ENCODE assay signal across 10 mouse cellular contexts in genomic region chr10:80758651-80759050, GRCm38 (mm10). TPM values are rescaled to one million over a fixed set of nuclear protein-coding genes. Genes with fewer than 3 reads are reported as not detected.
DNase-seq lines count a peak whose midpoint lies in the region; ATAC-seq lines count a peak whose summit lies in the region.
"Had no signal": no experiment of that assay in that cellular context is flagged by ENCODE, and none has a peak within 500 bp of the region (broad histone marks: within the 10 kb centered on the region; RNA-seq: fewer than 3 reads in every experiment).

No protein-coding gene starts in this region.

- H3K4me1 ChIP-seq in heart, embryonic 16.5 days (ENCODE audit: control insufficient read depth, insufficient read depth, low read length): peaks cover 68% of the 10 kb centered on the region

- no peak for ATAC-seq in CD4-positive, CD25-positive, alpha-beta regulatory T cell, adult 4 months
- no peak for ATAC-seq in heart, embryonic 16.5 days (replicated peaks; ENCODE audit: extremely low read depth, insufficient read depth, low FRiP score)
- ATAC-seq in inflammation-experienced regulatory T-cells, adult 6 months: no peak

- H3K9me3 ChIP-seq in heart, embryonic 16.5 days (replicated peaks; ENCODE audit: control insufficient read depth, low read length): no peaks in the 10 kb centered on the region
- H3K9me3 ChIP-seq: hindbrain, embryonic 12.5 days had no signal

- DNase-seq in CD4-positive, CD25-positive, alpha-beta regulatory T cell, adult 2 months (ENCODE audit: low read depth, low spot score): peak; percentile 36
- DNase-seq in heart, postnatal 36 days: no peak
- DNase-seq in CD4-positive helper T cell, adult 2 months (ENCODE audit: low read depth, low spot score): peak; percentile 28
- DNase-seq in induced T-regulatory cell, adult 2 months (ENCODE audit: low read depth): peak; percentile 45
- DNase-seq in spleen, adult 12 weeks (ENCODE audit: low spot score): no peak

- peak overlapping the region; percentile 71 for H3K27ac ChIP-seq in heart, embryonic 16.5 days (ENCODE audit: low read length)
- H3K27ac ChIP-seq: hindbrain, embryonic 12.5 days had no signal

- H3K36me3 ChIP-seq in heart, embryonic 16.5 days (ENCODE audit: control insufficient read depth, insufficient read depth): no peaks in the 10 kb centered on the region
- H3K36me3 ChIP-seq: hindbrain, embryonic 12.5 days had no signal

- no peak overlapping the region for H3K4me2 ChIP-seq in heart, embryonic 16.5 days (ENCODE audit: low read depth, low read length)
- H3K4me2 ChIP-seq: hindbrain, embryonic 12.5 days had no signal

- 49% methylated on average over 7 of the region's 7 CpGs for WGBS in heart, embryonic 16.5 days

- intact Hi-C loops in heart, postnatal 36 days (cut with DNase I): loop anchor here (1.0 kb wide), 1 partner anchor 16 kb away; no protein-coding TSS in a partner anchor

- H3K9ac ChIP-seq in heart, embryonic 16.5 days (ENCODE audit: low read length): peak overlapping the region; percentile 55; the same call in 1 of the 2 replicates
- H3K9ac ChIP-seq: hindbrain, embryonic 12.5 days had no signal

- no peak overlapping the region for H3K4me3 ChIP-seq in heart, embryonic 16.5 days (ENCODE audit: low read length)
- H3K4me3 ChIP-seq: hindbrain, embryonic 12.5 days had no signal

- H3K27me3 ChIP-seq in heart, embryonic 16.5 days (ENCODE audit: control insufficient read depth, insufficient read depth, low read length): no peaks in the 10 kb centered on the region
- H3K27me3 ChIP-seq: hindbrain, embryonic 12.5 days had no signal

RNA-seq across cellular contexts. Expression of gene Dot1l, which starts 3.6 kb away (rescaled TPM):
- polyA plus RNA-seq in CD4-positive, CD25-positive, alpha-beta regulatory T cell, adult 4 months (2017; shearing (Covaris generic)): 10 to 100 TPM; 13.4 to 15.5 TPM
- polyA plus RNA-seq in heart, embryonic 16.5 days (2015; fragmentation: Nextera tagmentation; extraction: Ambion mirVana): 18.8 and 19.2 TPM in 2 replicates
- total RNA-seq in heart, postnatal 36 days (2021): 10 to 100 TPM; 22.5 to 27.0 TPM
- 10 to 100 TPM; 10.9 to 23.4 (median 15.3) TPM for polyA plus RNA-seq in inflammation-experienced regulatory T-cells, adult 6 months (2017; shearing (Covaris generic))

RNA-seq across cellular contexts. Expression of gene Ap3d1, which starts 16.6 kb away (rescaled TPM):
- polyA plus RNA-seq in CD4-positive, CD25-positive, alpha-beta regulatory T cell, adult 4 months (2017; shearing (Covaris generic)): 10 to 100 TPM; 26.7 to 29.1 TPM
- 45.7 and 49.5 TPM in 2 replicates for polyA plus RNA-seq in heart, embryonic 16.5 days (2015; fragmentation: Nextera tagmentation; extraction: Ambion mirVana)
- total RNA-seq in heart, postnatal 36 days (2021): 10 to 100 TPM; 35.1 to 43.5 TPM
- polyA plus RNA-seq in inflammation-experienced regulatory T-cells, adult 6 months (2017; shearing (Covaris generic)): 10 to 100 TPM; 20.9 to 33.0 (median 29.8) TPM

RNA-seq across cellular contexts. Expression of gene Sf3a2, which starts 39.3 kb away (rescaled TPM):
- polyA plus RNA-seq in CD4-positive, CD25-positive, alpha-beta regulatory T cell, adult 4 months (2017; shearing (Covaris generic)): 10 to 100 TPM; 12.3 to 13.2 TPM
- 42.3 and 47.7 TPM in 2 replicates for polyA plus RNA-seq in heart, embryonic 16.5 days (2015; fragmentation: Nextera tagmentation; extraction: Ambion mirVana)
- 10 to 100 TPM; 29.5 to 29.7 TPM for total RNA-seq in heart, postnatal 36 days (2021)
- polyA plus RNA-seq in inflammation-experienced regulatory T-cells, adult 6 months (2017; shearing (Covaris generic)): 10 to 100 TPM; 12.1 to 22.6 (median 17.8) TPM

RNA-seq across cellular contexts. Expression of gene Plekhj1, which starts 39.8 kb away (rescaled TPM):
- 100 to 1,000 TPM; 106 to 120 TPM for polyA plus RNA-seq in CD4-positive, CD25-positive, alpha-beta regulatory T cell, adult 4 months (2017; shearing (Covaris generic))
- 79.4 and 83.3 TPM in 2 replicates for polyA plus RNA-seq in heart, embryonic 16.5 days (2015; fragmentation: Nextera tagmentation; extraction: Ambion mirVana)
- 10 to 100 TPM; 29.3 to 31.3 TPM for total RNA-seq in heart, postnatal 36 days (2021)
- 100 to 1,000 TPM; 127 to 149 (median 146) TPM for polyA plus RNA-seq in inflammation-experienced regulatory T-cells, adult 6 months (2017; shearing (Covaris generic))

RNA-seq across cellular contexts. Expression of gene Amh, which starts 46.4 kb away (rescaled TPM):
- not detected for polyA plus RNA-seq in CD4-positive, CD25-positive, alpha-beta regulatory T cell, adult 4 months (2017; shearing (Covaris generic))
- 0.13 and 0.29 TPM in 2 replicates for polyA plus RNA-seq in heart, embryonic 16.5 days (2015; fragmentation: Nextera tagmentation; extraction: Ambion mirVana)
- total RNA-seq in heart, postnatal 36 days (2021): under 1 TPM; 0.22 to 0.53 TPM
- not detected for polyA plus RNA-seq in inflammation-experienced regulatory T-cells, adult 6 months (2017; shearing (Covaris generic))
- polyA plus RNA-seq: hindbrain, embryonic 12.5 days; stomach, embryonic 14.5 days had no signal

Comparison
In these comparisons a context has a peak if more than half of its experiments do, and no peak if none do; other contexts are left out.
1. DNase-seq: peak in CD4-positive, CD25-positive, alpha-beta regulatory T cell, adult 2 months (single experiment), CD4-positive helper T cell, adult 2 months (single experiment) and induced T-regulatory cell, adult 2 months (single experiment); none in heart, postnatal 36 days (0 of 2) and spleen, adult 12 weeks (single experiment).